Mouse (Mus musculus) heart, adult 10 weeks (tissue): Measurements from ENCODE around the gene Junb. TPM values are rescaled to one million over a fixed set of nuclear protein-coding genes. Genes with fewer than 3 reads are reported as not detected.

Source experiments
- polyA plus RNA-seq: library from polyadenylated mRNA; stranded (reverse); fragments of 350-450 nt; fragmentation: Illumina TruSeq; extraction: RNeasy Lipid Tissue Mini Kit (QIAGEN cat#74804); gene quantifications from one replicate; pipeline ENCODE4 v1.2.3, GENCODE M21; 2014; ENCODE audit warnings: low read depth, low replicate concordance

Junb gene
- polyA plus RNA-seq = 16.7 TPM

GRCm38 (mm10) chr8:84978248-84978940, at the start of gene Junb:
TSS of gene Junb (minus strand) at chr8:84978718.

DNA sequence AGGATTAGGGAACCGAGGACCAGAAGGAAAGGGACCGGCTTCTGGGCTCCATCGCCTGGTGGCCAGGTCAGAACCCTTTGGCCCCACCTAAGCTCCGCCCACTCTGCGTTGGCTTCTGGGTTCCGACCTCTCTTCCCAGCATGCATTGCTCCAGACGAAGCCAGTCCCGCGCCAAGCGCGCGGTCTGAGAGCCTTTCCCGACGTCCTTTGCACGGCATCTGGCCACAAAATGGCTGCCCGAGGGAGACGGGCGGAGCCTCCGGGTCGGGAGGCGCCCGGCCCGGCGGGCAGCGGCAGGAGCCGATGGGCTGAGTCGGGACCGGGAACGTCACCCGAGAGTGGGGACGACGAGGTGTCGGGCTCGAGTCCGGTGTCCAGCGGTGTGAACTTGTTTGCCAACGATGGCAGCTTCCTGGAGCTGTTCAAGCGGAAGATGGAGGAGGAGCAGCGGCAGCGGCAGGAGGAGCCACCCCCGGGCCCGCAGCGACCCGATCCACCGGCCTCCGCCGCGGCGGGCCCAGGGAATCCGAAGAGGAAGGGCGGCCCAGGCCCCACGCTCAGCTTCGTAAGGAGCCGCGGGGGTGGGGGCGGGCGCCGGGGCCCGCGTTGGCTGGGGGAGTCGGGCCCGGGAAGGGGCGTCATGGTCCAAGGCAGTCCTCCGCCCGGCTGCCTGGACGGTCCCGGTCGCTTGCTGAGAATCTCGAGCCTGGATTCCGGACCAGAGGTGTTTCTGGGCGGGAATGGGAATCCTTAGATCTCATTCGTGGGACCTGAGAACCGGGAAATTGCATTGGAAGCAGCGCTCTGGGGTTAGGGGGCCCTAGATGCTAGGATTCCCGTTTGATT, 48.4 kb upstream of the Junb start, which contains the start of gene Trir:
TSS of gene Trir (plus strand) at position 154 of the 846 bp plus-strand sequence.

GRCm38 (mm10) chr8:85025098-85025932, 46.8 kb upstream of the Junb start, which contains the start of gene Asna1:
TSS of gene Asna1 (minus strand) at chr8:85025281.

GRCm38 (mm10) chr8:85014431-85014830, 35.9 kb upstream of the Junb start, which contains the start of gene Best2:
TSS of gene Best2 (minus strand) at chr8:85014531.

DNA sequence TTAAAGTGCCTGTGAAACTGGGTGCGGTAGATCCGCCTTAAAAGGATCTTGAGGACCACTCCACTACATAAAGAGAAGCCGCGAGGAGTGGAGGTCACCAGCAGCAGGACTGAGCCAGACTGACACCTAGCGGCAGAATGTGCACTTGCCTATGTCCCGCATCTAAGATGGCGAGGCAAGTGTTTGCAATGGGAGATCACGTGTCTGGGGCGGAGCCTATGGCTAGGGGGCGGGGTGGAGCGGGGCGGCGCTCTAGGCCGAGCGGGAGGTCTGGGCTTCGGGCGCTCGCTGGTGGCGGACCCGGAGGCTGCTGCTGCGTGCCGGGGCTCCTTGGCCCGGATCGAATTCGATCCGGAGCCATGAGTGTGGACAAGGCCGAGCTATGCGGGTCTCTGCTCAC, 11.8 kb upstream of the Junb start, which contains the start of gene Hook2:
TSS of gene Hook2 (plus strand) at position 255 of the 400 bp plus-strand sequence.

GRCm38 (mm10) chr8:84969241-84970134, 9.0 kb downstream of the Junb start, which contains the start of the genes Gm49661, Prdx2 and Rnaseh2a:
TSS of gene Gm49661 (minus strand) at chr8:84969433.
TSS of gene Prdx2 (plus strand) at chr8:84969587.
TSS of gene Rnaseh2a (minus strand) at chr8:84969767.

GRCm38 (mm10) chr8:84946528-84947240, 31.8 kb downstream of the Junb start, which contains the start of gene Rtbdn:
TSS of gene Rtbdn (plus strand) at chr8:84946991.

GRCm38 (mm10) chr8:84936962-84937546, 41.5 kb downstream of the Junb start, which contains the start of gene Mast1:
TSS of gene Mast1 (minus strand) at chr8:84937359.

Other genes starting within 250 kb of the Junb start
- gene Nfix, start 178.4 kb downstream of the Junb start, polyA plus RNA-seq = 84.9 TPM
- 14.0 TPM for gene Dand5, start 155.9 kb downstream of the Junb start, polyA plus RNA-seq
- 28.8 TPM for gene Gadd45gip1, start 147.2 kb downstream of the Junb start, polyA plus RNA-seq
- 101 TPM for gene Rad23a, start 138.1 kb downstream of the Junb start, polyA plus RNA-seq
- 330 TPM for gene Calr, start 131.8 kb downstream of the Junb start, polyA plus RNA-seq
- 26.7 TPM for gene Farsa, start 121.7 kb downstream of the Junb start, polyA plus RNA-seq
- 0.92 TPM for gene Syce2, start 106.6 kb downstream of the Junb start, polyA plus RNA-seq
- gene Gcdh, start 84.8 kb downstream of the Junb start, polyA plus RNA-seq = 84.6 TPM
- 0.29 TPM for gene Klf1, start 76.8 kb downstream of the Junb start, polyA plus RNA-seq
- 9.4 TPM for gene Dnase2a, start 70.2 kb downstream of the Junb start, polyA plus RNA-seq
- 0.13 TPM for gene Mast1, start 41.4 kb downstream of the Junb start, polyA plus RNA-seq
- gene Rtbdn, start 31.7 kb downstream of the Junb start, polyA plus RNA-seq = not detected
- not detected for gene Gm49661, start 9.3 kb downstream of the Junb start, polyA plus RNA-seq
- gene Prdx2, start 9.1 kb downstream of the Junb start, polyA plus RNA-seq = 451 TPM
- 30.6 TPM for gene Rnaseh2a, start 9.0 kb downstream of the Junb start, polyA plus RNA-seq
- 3.5 TPM for gene Hook2, start 11.9 kb upstream of the Junb start, polyA plus RNA-seq
- gene Best2, start 35.8 kb upstream of the Junb start, polyA plus RNA-seq = not detected
- 85.3 TPM for gene Asna1, start 46.6 kb upstream of the Junb start, polyA plus RNA-seq
- gene Trir, start 48.1 kb upstream of the Junb start, polyA plus RNA-seq = 63.4 TPM
- 18.9 TPM for gene Tnpo2, start 58.2 kb upstream of the Junb start, polyA plus RNA-seq
- gene Fbxw9, start 81.3 kb upstream of the Junb start, polyA plus RNA-seq = 4.0 TPM
- gene Gm5741, start 89.3 kb upstream of the Junb start, polyA plus RNA-seq = not detected
- 30.4 TPM for gene Dhps, start 93.0 kb upstream of the Junb start, polyA plus RNA-seq
- 54.9 TPM for gene Wdr83os, start 102.0 kb upstream of the Junb start, polyA plus RNA-seq
- gene Wdr83, start 102.6 kb upstream of the Junb start, polyA plus RNA-seq = 42.4 TPM
- 28.3 TPM for gene Man2b1, start 104.6 kb upstream of the Junb start, polyA plus RNA-seq
- gene Zfp791, start 144.4 kb upstream of the Junb start, polyA plus RNA-seq = 2.2 TPM
- not detected for gene Cks1brt, start 173.2 kb upstream of the Junb start, polyA plus RNA-seq
- gene Olfr371, start 247.3 kb upstream of the Junb start, polyA plus RNA-seq = not detected